Mouse (Mus musculus) ES-E14 (cell line): ENCODE measurements around the gene Sorcs2. TPM values are rescaled to one million over a fixed set of nuclear protein-coding genes. Genes with fewer than 3 reads are reported as not detected.

Experiments used
- DNase-seq: peaks from one replicate; pipeline ENCODE4 v3.0.0-alpha.2; 2013; ENCODE audit warnings: low read depth, low spot score
- H3K27ac ChIP-seq: 2 replicates; pipeline ENCODE4 v1.5.1; 2012; ENCODE audit warnings: low read depth, mild to moderate bottlenecking, low read length, moderate library complexity, mixed read lengths; ENCODE audit not compliant: poor library complexity, insufficient read depth, severe bottlenecking
- H3K36me3 ChIP-seq: 2 replicates; pipeline ENCODE4 v1.6.1; 2012; ENCODE audit warnings: mild to moderate bottlenecking, low read length, moderate library complexity, mixed read lengths; ENCODE audit not compliant: control insufficient read depth, poor library complexity, insufficient read depth, severe bottlenecking
- H3K4me1 ChIP-seq, 2 experiments: fragments of 150-350 bp in 1 of 2; sonication (generic) in 1 of 2; 2 replicates each; pipeline ENCODE4 v1.6.1; 2012; ENCODE audit warnings: low read length in 2 of 2, mild to moderate bottlenecking in 1 of 2, mixed read lengths in 1 of 2; ENCODE audit not compliant: control insufficient read depth in 2 of 2, insufficient read depth in 2 of 2, poor library complexity in 1 of 2
- H3K4me3 ChIP-seq, 2 experiments: fragments of 150-350 bp in 1 of 2; sonication (generic) in 1 of 2; 2 replicates each; pipeline ENCODE4 v1.5.1; 2012; ENCODE audit warnings: low read length in 2 of 2, low read depth in 1 of 2, mild to moderate bottlenecking in 1 of 2, mixed read lengths in 1 of 2; ENCODE audit not compliant: insufficient read depth in 1 of 2, poor library complexity in 1 of 2, severe bottlenecking in 1 of 2
- H3K9ac ChIP-seq: 2 replicates; pipeline ENCODE4 v1.6.1; 2012; ENCODE audit warnings: low read depth, mild to moderate bottlenecking, low read length, mixed read lengths; ENCODE audit not compliant: poor library complexity, insufficient read depth, severe bottlenecking
- H3K9me3 ChIP-seq: fragments of 150-350 bp; sonication (generic); 2 replicates; pipeline ENCODE4 v1.6.1; 2012; ENCODE audit warnings: low read depth, mild to moderate bottlenecking, low read length; ENCODE audit not compliant: control insufficient read depth, insufficient read depth
- CHD2 ChIP-seq: IDR thresholded peaks from 2 replicates; pipeline ENCODE4 v1.6.1; 2014; ENCODE audit warnings: mild to moderate bottlenecking, low read depth, low read length, inconsistent platforms
- HCFC1 ChIP-seq: IDR thresholded peaks from 2 replicates; pipeline ENCODE4 v1.6.1; 2012; ENCODE audit warnings: low read length, inconsistent platforms, borderline replicate concordance; ENCODE audit not compliant: insufficient read depth
- MAFK ChIP-seq: IDR thresholded peaks from 2 replicates; pipeline ENCODE4 v1.6.1; 2014; ENCODE audit warnings: mild to moderate bottlenecking, low read depth, low read length, inconsistent platforms; ENCODE audit not compliant: insufficient read depth
- ZC3H11A ChIP-seq: IDR thresholded peaks from 2 replicates; pipeline ENCODE4 v1.6.1; 2012; ENCODE audit warnings: low read depth, mild to moderate bottlenecking, inconsistent platforms, low read length, borderline replicate concordance
- ZNF384 ChIP-seq: IDR thresholded peaks from 2 replicates; pipeline ENCODE4 v1.6.1; 2012; ENCODE audit warnings: low read depth, low read length, inconsistent platforms
- in situ Hi-C, 2 experiments: fragments of 600-800 bp; cut with MboI; formaldehyde crosslinking; loops; one replicate each; pipeline ENCODE4 v1.15.1; 2025; ENCODE audit warnings: low sequenced_read_pairs in 2 of 2, inconsistent platforms in 1 of 2; ENCODE audit not compliant: unreplicated experiment in 2 of 2
- total RNA-seq: library from RNA; depleted of rRNA; stranded (reverse); fragments of 300-350 nt; gene quantifications from 2 replicates; pipeline ENCODE4 v1.2.3, GENCODE M21; 2012

Sorcs2 gene
- total RNA-seq, 1 experiment = 5.4 TPM

- H3K9me3 ChIP-seq = no peaks in the 10 kb centered on the region
- H3K4me1 ChIP-seq = peaks cover 0 to 1% of the 10 kb centered on the region in 2 experiments; a peak in 1 of 4 replicates
- H3K4me3 ChIP-seq = no peak overlapping the region
- no peak overlapping the region for H3K9ac ChIP-seq
- no peak for DNase-seq
- H3K27ac ChIP-seq = no peak overlapping the region
- in situ Hi-C loops = no loop called here
- TF ChIP-seq ZC3H11A (no peak), CHD2 (no peak), HCFC1 (no peak), ZNF384 (no peak), MAFK (no peak)
- H3K36me3 ChIP-seq = no peaks in the 10 kb centered on the region
Measured at GRCm38 (mm10) chr5:36111516-36111915, 286.4 kb downstream of the Sorcs2 start.

- Histone ChIP-seq H3K36me3 (no peaks in the 10 kb centered on the region), H3K4me1 (peaks cover 0 to 1% of the 10 kb centered on the region in 2 experiments; a peak in 1 of 4 replicates), H3K9me3 (no peaks in the 10 kb centered on the region), H3K4me3 (no peak overlapping the region), H3K9ac (no peak overlapping the region), H3K27ac (no peak overlapping the region)
- in situ Hi-C loops = no loop called here
- TF ChIP-seq ZC3H11A (no peak), HCFC1 (no peak), CHD2 (no peak), MAFK (no peak), ZNF384 (no peak)
- no peak for DNase-seq
Measured at GRCm38 (mm10) chr5:36108339-36108887, 289.5 kb downstream of the Sorcs2 start.

- H3K9ac ChIP-seq = no peak overlapping the region
- TF ChIP-seq ZC3H11A (no peak), MAFK (no peak), ZNF384 (no peak), HCFC1 (no peak), CHD2 (no peak)
- no peaks in the 10 kb centered on the region for H3K4me1 ChIP-seq
- H3K36me3 ChIP-seq = no peaks in the 10 kb centered on the region
- H3K4me3 ChIP-seq = no peak overlapping the region
- in situ Hi-C loops = no loop called here
- no peaks in the 10 kb centered on the region for H3K9me3 ChIP-seq
- DNase-seq = peak; percentile 27
- H3K27ac ChIP-seq = no peak overlapping the region
Measured at GRCm38 (mm10) chr5:36103483-36103882, 294.5 kb downstream of the Sorcs2 start.

GRCm38 (mm10) chr5:36101129-36101528 lies 296.8 kb downstream of the Sorcs2 start:
- H3K9me3 ChIP-seq = no peaks in the 10 kb centered on the region
- no peak overlapping the region for H3K9ac ChIP-seq
- no peaks in the 10 kb centered on the region for H3K4me1 ChIP-seq
- no peak for DNase-seq
- H3K36me3 ChIP-seq = no peaks in the 10 kb centered on the region
- in situ Hi-C loops = no loop called here
- TF ChIP-seq ZNF384 = no peak
- TF ChIP-seq HCFC1 = no peak
- TF ChIP-seq ZC3H11A = no peak
- TF ChIP-seq MAFK = no peak
- TF ChIP-seq CHD2 = no peak
- no peak overlapping the region for H3K4me3 ChIP-seq
- no peak overlapping the region for H3K27ac ChIP-seq

- DNase-seq = no peak
- in situ Hi-C loops = no loop called here
- TF ChIP-seq CHD2 = no peak
- TF ChIP-seq MAFK = no peak
- no peak for TF ChIP-seq ZC3H11A
- TF ChIP-seq HCFC1 = no peak
- no peak for TF ChIP-seq ZNF384
- Histone ChIP-seq H3K4me1 (no peaks in the 10 kb centered on the region), H3K9ac (no peak overlapping the region), H3K27ac (no peak overlapping the region), H3K36me3 (no peaks in the 10 kb centered on the region), H3K9me3 (no peaks in the 10 kb centered on the region), H3K4me3 (no peak overlapping the region)
Measured at GRCm38 (mm10) chr5:36100488-36100887, 297.5 kb downstream of the Sorcs2 start.
